Mouse (Mus musculus): ENCODE measurements at regions not wholly inside any gene's neighbourhood (a gene's known extent, or its start where the extent isn't known, plus 50 kb on each side); places are given as distances from the start of the nearest gene placed in this dataset.

DNA sequence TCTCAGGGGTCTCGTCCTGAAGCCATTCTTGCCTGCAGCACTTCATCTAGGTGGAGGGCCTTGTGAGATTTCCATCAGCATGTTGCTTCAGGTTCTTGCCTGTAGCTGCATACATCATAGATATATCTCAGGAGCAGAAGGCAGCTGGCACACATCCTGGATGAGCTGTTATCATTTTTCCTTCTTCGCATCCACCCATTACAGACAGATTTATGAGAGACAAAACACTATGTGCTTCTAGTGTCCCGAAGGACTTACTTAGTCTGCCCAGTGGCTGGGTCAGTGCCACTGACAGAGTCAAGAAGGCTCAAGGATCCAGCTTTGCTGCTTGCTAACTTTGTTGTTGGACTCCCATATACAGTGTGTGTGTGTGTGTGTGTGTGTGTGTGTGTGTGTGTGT is 163.9 kb downstream of the Cog6 start:
- no peak overlapping the region for H3K4me3 ChIP-seq
- DNase-seq = no peak
- H3K27ac ChIP-seq = no peak overlapping the region
- TF ChIP-seq CTCF (IDR thresholded peaks at IDR 0.05) = no peak
- intact Hi-C loops (cut with DNase I) = loop anchor here (5.0 kb wide), 1 partner anchor 71 kb away; no protein-coding TSS in a partner anchor

DNA sequence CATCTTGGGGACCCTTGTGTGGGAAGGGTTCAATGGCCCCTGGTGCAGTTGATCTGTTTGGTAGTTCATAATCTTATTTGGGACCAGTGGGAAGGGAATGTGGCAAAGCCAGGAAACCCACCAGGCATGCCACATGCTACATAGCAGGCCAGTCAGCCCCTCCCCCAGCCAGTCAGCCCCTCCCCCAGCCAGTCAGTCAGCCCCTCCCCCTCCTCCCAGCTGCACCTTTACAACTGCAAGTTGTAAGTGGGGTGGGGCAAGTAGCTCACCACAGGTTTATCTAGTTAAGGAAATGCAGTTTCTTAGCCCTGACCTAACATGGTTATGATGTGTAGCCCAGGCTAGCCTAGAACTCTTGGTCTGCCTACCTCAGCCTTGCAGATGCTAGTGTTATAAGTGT is 171.9 kb downstream of the Cog6 start:
- no peak overlapping the region for H3K4me3 ChIP-seq
- H3K27ac ChIP-seq = no peak overlapping the region
- DNase-seq = no peak
- intact Hi-C loops (cut with DNase I) = loop anchor here (2.0 to 10.0 kb wide), 2 partner anchors 130 to 582 kb away; no protein-coding TSS in a partner anchor
- TF ChIP-seq CTCF (IDR thresholded peaks at IDR 0.05) = no peak

DNA sequence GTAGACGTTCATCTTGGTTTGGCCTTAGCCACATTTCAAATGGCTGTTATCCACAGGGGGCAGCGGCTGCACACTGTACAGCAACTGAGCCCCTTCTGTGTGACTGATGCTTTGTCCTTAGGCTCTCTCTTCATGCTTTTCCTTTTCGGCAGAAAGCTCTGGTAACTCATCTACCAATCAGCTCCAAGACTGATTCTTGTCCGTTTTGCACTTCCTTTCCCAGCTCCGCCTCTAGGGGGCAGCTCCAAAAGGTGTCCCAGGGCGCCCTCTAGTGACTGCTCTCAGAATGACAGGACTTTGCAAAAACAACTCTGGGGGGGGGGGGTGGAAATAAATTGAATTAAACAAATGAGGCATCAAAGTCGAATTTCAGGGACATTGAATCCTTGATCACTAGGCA is 173.0 kb downstream of the Cog6 start:
- DNase-seq = peak; percentile 90
- peak; percentile 91 for TF ChIP-seq CTCF (IDR thresholded peaks at IDR 0.05)
- peak overlapping the region; percentile 67 for H3K4me3 ChIP-seq

DNA sequence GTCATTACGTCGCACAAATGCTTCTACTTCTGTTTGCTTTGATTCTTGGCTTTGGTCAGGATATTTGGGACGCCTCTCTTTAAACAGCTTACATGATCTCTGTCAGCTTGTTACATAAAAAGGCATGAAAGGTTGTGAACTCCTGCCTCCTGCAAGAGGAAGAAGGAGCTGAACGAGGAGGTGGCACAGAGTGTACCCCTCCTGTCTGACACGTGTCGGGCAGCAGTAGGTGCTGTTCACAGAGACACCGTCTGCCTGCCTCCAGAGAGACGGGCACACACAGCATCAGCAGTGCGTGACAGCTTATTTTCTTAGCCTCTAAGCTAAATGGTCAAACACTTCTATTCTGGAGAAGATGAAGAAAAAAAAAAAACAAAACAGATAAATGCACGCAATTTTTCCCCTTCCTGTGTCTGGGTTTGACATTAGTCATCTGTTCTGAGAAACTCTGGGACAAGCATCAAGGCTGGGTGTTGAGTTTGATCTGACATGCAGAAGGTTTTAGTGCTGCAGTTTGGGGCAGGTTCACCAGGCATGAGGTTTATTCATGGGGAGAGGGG is 174.1 kb downstream of the Cog6 start:
- Histone ChIP-seq H3K27ac (no peak overlapping the region), H3K4me3 (no peak overlapping the region)
- intact Hi-C loops (cut with DNase I) = loop anchor here (5.0 to 10.0 kb wide), 2 partner anchors 86 to 132 kb away; no protein-coding TSS in a partner anchor
- DNase-seq = no peak
- TF ChIP-seq CTCF (IDR thresholded peaks at IDR 0.05) = no peak

More for the DNA sequence above, 173.0 kb downstream of the Cog6 start:
- intact Hi-C loops (cut with DNase I) = loop anchor here (2.0 to 10.0 kb wide), 3 partner anchors 87 to 581 kb away; no protein-coding TSS in a partner anchor
- H3K27ac ChIP-seq = peak overlapping the region; percentile 74

DNA sequence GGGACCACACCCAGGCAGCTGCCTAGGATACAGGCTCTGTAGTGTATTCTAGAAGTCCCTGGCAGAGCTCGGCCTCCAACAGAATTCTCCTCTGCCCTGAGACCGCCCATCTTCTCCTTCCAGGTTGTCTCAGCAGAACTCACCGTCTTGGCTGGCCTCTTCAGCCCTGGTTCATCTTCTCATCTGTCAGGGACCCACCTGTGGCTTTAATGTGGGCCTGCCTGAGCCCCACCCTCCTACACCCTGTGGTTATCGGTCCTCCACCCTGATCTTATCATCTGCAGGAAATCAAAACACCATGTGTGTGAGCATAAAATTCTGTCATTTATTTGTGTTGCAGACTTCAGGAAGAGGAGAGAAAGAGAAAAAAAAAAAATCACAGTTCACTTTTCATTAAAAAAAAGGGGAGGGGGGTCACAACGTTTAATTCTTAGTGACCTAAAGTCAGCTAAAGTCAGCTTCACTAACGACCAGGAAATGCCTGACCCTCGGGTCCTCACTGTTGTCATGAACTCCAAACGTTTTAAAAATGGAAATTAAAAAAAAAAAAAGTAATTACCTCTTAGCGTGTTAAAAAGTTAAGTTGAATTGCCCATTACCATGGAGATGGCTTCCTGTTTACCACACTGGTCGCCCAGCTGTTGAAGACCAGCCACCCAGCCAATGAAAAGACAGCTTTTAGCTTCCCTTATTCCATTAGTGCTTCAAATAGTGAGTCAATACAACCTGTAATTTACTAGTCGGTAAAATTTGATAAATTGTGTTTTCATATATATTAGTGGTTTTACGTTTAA is 176.7 kb downstream of the Cog6 start:
- no peak for DNase-seq
- intact Hi-C loops (cut with DNase I) = loop anchor here (5.0 to 10.0 kb wide), 2 partner anchors 83 to 134 kb away; no protein-coding TSS in a partner anchor
- H3K27ac ChIP-seq = peak overlapping the region; percentile 21; the same call in 1 of the 2 replicates

DNA sequence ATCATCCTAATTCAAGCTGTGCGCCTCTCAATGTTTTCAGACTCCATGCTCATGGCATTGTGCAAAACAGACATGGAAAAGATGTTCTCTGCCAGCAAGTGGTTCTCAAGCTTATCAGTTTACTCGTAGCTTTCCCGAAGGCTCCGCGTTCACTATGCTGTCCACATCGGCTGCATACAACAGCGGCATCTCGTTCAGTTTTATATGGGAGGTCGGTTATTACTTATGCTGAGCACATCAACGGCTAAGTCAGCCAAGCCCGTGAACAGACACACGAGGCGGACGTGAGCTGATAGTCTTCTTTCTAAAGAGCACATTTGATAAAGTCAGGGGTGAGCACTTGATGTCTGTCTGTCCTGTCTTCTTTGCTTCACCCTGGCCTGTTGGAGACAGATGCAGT is 179.0 kb downstream of the Cog6 start:
- no peak for DNase-seq
- no peak overlapping the region for H3K27ac ChIP-seq
- H3K4me3 ChIP-seq = no peak overlapping the region
- no peak for TF ChIP-seq CTCF (IDR thresholded peaks at IDR 0.05)
- intact Hi-C loops (cut with DNase I) = no loop called here

More for the DNA sequence above, 176.7 kb downstream of the Cog6 start:
- no peak for TF ChIP-seq CTCF (IDR thresholded peaks at IDR 0.05)
- no peak overlapping the region for H3K4me3 ChIP-seq

DNA sequence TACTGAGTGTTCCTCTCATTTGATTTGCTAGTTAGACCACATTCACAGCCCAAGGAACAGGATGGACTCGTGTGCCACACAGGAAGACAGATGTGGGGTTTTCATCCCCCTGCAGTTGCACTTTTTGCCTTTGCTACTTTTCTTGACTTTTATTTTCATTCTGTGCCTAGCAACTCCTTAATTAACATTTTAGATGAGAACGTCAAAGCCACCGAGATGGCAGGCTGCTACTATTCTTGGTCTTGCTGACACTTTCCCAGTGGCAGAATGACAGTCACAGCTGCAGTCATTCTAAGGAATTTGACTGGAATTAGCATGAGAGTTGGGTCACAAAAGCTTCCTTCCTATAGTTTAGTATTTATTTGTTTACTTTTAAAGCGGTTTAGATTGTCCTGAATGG is 179.5 kb downstream of the Cog6 start:
- TF ChIP-seq CTCF (IDR thresholded peaks at IDR 0.05) = no peak
- H3K4me3 ChIP-seq = no peak overlapping the region
- H3K27ac ChIP-seq = no peak overlapping the region
- intact Hi-C loops (cut with DNase I) = no loop called here
- DNase-seq = no peak

DNA sequence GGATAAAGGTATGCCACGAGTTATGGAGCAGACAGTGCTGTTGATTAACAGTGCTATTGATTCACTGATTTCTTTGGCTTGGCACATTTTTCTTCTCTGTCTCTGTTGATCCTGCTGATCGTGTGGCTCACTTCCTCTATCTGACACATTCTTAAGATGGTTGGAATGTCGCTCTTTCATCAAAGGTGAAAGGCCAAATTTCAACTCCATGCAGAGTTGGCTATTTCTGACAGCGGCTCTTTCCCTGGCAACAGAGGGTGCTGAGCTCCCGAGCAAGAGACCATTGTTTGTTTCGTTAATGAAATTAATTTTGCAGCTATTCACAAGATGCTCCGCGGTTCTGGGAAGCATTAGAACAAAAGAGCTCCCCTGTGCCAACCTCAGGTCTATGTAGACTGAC is 180.3 kb downstream of the Cog6 start:
- TF ChIP-seq CTCF (IDR thresholded peaks at IDR 0.05) = no peak
- intact Hi-C loops (cut with DNase I) = no loop called here
- no peak overlapping the region for H3K27ac ChIP-seq
- DNase-seq = no peak
- no peak overlapping the region for H3K4me3 ChIP-seq

DNA sequence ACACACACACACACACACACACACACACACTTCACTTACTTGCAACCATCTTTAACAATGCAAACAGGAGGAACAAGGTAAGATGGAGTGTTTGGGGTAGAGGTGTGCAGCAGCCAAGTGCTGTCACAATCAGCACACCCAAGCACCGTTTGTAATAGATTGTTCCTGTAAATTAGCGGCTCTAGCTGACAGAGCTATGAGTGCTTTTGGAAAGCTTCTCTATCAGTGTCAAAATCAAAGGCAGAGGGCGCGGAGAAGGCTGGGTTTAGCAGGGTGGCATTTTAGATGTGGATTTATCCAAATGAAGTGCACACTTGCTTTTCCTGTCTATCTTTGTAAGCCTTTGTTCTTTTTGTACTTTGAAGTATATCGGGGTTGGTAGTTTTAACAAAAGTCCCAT is 184.6 kb downstream of the Cog6 start:
- DNase-seq = no peak
- Histone ChIP-seq H3K27ac (no peak overlapping the region), H3K4me3 (no peak overlapping the region)
- intact Hi-C loops (cut with DNase I) = no loop called here
- no peak for TF ChIP-seq CTCF (IDR thresholded peaks at IDR 0.05)

DNA sequence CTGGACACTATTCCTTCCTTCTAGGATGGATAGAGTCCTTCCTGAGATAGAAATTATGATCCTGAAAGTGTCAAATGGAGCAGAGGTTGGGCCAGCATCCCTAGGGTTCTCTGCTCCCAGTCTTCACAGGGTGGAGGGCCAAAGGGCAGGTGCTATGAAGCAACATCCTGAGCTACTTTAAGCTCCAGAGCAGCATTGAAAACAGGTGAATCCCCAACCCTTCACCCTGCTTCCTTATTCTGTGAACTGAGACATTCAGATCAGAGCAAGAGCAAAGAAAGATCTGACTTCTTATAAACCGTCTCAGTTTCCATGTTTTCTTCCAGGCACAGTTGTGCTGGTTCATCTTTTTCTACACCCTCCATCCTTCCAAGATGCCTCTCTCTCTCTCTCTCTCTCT is 185.1 kb downstream of the Cog6 start:
- TF ChIP-seq CTCF (IDR thresholded peaks at IDR 0.05) = no peak
- no peak overlapping the region for H3K4me3 ChIP-seq
- intact Hi-C loops (cut with DNase I) = no loop called here
- DNase-seq = no peak
- no peak overlapping the region for H3K27ac ChIP-seq

DNA sequence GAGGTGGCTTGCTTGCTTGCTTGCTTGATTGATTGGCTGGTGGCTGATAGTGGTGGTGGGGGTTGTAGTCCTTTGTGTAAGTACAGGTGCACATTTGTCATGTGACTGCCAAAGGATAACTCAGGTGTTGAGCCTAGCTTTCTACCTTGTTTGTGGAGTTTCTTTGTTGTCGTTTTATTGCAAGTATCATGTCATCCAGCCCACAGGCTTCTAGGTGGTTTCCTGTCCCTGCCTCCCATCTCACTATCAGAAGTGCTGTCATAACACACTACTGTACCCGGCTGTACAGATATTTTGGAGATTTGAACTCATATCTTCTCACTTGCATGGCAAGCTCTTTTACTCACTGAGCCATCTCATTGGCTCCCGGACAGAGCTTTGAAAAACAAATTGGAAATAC is 186.9 kb downstream of the Cog6 start:
- no peak for DNase-seq
- Histone ChIP-seq H3K4me3 (no peak overlapping the region), H3K27ac (no peak overlapping the region)
- no peak for TF ChIP-seq CTCF (IDR thresholded peaks at IDR 0.05)
- intact Hi-C loops (cut with DNase I) = no loop called here

DNA sequence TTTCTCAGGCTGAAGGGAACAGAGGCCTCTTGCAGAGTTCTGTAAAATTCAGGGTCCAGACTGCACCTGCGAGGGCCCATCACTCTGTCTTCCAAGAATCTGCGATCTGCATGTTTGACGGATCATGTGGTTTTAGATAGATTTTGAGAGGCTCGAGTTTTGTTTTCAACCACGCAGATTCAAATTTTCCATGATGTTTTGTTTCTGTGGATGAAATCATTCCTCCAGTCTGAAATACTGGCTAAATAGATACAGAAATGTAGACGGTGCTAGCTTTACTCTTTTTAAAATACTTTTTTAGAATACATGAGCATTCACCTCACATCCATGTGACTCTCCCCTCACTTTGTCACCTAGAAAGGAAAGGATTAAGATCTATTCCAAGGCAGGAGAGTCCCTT is 188.0 kb downstream of the Cog6 start:
- intact Hi-C loops (cut with DNase I) = no loop called here
- Histone ChIP-seq H3K4me3 (no peak overlapping the region), H3K27ac (no peak overlapping the region)
- DNase-seq = no peak
- TF ChIP-seq CTCF (IDR thresholded peaks at IDR 0.05) = no peak

DNA sequence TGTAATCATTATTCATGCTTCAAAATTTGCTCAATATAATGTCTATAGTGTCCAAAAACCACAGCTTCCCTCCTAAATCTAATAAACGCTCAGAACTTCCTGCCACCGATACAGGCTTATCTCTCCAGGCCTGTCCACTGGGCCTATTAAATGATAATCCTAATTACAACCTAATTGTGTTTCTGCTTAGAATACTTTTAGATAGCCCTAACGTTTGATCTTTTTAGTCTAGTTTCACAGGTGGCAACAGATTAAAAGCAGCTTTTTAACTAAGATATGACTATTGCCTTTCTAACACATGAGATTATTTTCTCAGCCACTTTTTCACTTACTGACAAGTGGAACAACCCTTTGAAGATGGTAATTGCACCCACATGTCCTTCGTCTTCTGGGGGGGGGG is 188.6 kb downstream of the Cog6 start:
- no peak for DNase-seq
- intact Hi-C loops (cut with DNase I) = no loop called here
- H3K27ac ChIP-seq = no peak overlapping the region
- H3K4me3 ChIP-seq = no peak overlapping the region
- TF ChIP-seq CTCF (IDR thresholded peaks at IDR 0.05) = no peak
